9 mouse cellular contexts compared by ENCODE assay signal in the genomic region with DNA sequence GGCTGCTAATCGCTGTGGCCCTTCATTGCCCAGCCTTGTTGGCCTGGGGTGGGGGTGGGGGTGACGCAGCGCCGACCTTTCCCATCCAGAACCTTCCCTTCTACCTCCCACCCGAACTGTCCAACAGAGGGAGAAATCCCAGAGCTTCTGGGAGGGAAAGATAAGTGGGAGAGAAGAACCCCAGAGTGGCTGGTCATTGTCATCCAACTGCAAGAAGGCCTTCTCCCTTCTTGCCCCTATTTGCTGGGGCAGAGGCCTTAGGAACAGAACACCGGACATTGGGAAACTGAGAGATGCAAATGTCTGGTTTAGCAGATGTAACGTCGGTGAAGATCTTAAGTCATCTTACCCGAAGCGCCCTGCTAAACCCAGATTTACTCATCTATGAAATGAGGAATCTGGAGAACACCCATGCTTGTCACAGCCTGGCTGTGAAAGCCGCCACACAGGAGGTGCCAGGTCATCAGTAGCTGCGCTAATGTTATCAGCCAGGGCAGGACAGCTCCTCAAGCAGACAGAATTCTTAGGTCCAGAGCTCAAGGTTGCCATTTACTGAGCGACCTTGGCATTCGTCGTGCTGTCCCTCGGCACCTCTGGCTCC. TPM values are rescaled to one million over a fixed set of nuclear protein-coding genes. Genes with fewer than 3 reads are reported as not detected.
DNase-seq lines count a peak whose midpoint lies in the region; ATAC-seq lines count a peak whose summit lies in the region.
"Had no signal": no experiment of that assay in that cellular context is flagged by ENCODE, and none has a peak within 500 bp of the region (broad histone marks: within the 10 kb centered on the region; RNA-seq: fewer than 3 reads in every experiment).

No protein-coding gene starts in this region.

- H3K9me3 ChIP-seq in kidney, embryonic 16.5 days (ENCODE audit: low read length): no peaks in the 10 kb centered on the region
- H3K9me3 ChIP-seq in embryonic facial prominence, embryonic 12.5 days: no peaks in the 10 kb centered on the region
- H3K9me3 ChIP-seq in intestine, embryonic 16.5 days (ENCODE audit: control insufficient read depth, low read length): no peaks in the 10 kb centered on the region
- no peaks in the 10 kb centered on the region for H3K9me3 ChIP-seq in neural tube, embryonic 13.5 days

- 36% methylated on average over 16 of the region's 16 CpGs for WGBS in kidney, embryonic 16.5 days
- WGBS in embryonic facial prominence, embryonic 12.5 days: 28% methylated on average over 16 of the region's 16 CpGs
- WGBS in intestine, embryonic 16.5 days: 42% methylated on average over 16 of the region's 16 CpGs
- WGBS in neural tube, embryonic 13.5 days: 22% methylated on average over 16 of the region's 16 CpGs

- no peak for ATAC-seq in kidney, embryonic 16.5 days (ENCODE audit: low FRiP score, low TSS enrichment)
- no peak for ATAC-seq in embryonic facial prominence, embryonic 12.5 days (ENCODE audit: insufficient number of reproducible peaks, insufficient read depth, low FRiP score, low TSS enrichment)
- no peak for ATAC-seq in intestine, embryonic 16.5 days
- ATAC-seq in neural tube, embryonic 13.5 days (ENCODE audit: low read depth): no peak

- H3K4me3 ChIP-seq in kidney, embryonic 16.5 days (ENCODE audit: low read length): peak overlapping the region; percentile 64
- peak overlapping the region; percentile 66 for H3K4me3 ChIP-seq in embryonic facial prominence, embryonic 12.5 days
- peak overlapping the region; percentile 65 for H3K4me3 ChIP-seq in intestine, embryonic 16.5 days (ENCODE audit: low read length)
- peak overlapping the region; percentile 56 for H3K4me3 ChIP-seq in neural tube, embryonic 13.5 days

- DNase-seq in kidney, adult 18-20 months: no peak
- no peak for DNase-seq in layer of hippocampus, adult 18-20 months (ENCODE audit: low spot score in 2 of 2)
- no peak for DNase-seq in gastrocnemius, postnatal 25 days
- DNase-seq in thymus, postnatal 0 days (ENCODE audit: low spot score): no peak

- H3K36me3 ChIP-seq in kidney, embryonic 16.5 days (ENCODE audit: insufficient read depth, low read length): no peaks in the 10 kb centered on the region
- H3K36me3 ChIP-seq in embryonic facial prominence, embryonic 12.5 days: no peaks in the 10 kb centered on the region
- no peaks in the 10 kb centered on the region for H3K36me3 ChIP-seq in intestine, embryonic 16.5 days (ENCODE audit: control insufficient read depth, insufficient read depth, low read length)
- H3K36me3 ChIP-seq in neural tube, embryonic 13.5 days: no peaks in the 10 kb centered on the region

- H3K9ac ChIP-seq in kidney, embryonic 16.5 days (replicated peaks; ENCODE audit: low read length): peak overlapping the region; percentile 73
- no peak overlapping the region for H3K9ac ChIP-seq in embryonic facial prominence, embryonic 12.5 days
- H3K9ac ChIP-seq in intestine, embryonic 16.5 days (ENCODE audit: low read depth, low read length): peak overlapping the region; percentile 71
- H3K9ac ChIP-seq in neural tube, embryonic 13.5 days: peak overlapping the region; percentile 69

- H3K27ac ChIP-seq in kidney, embryonic 16.5 days (ENCODE audit: low read length): peak overlapping the region; percentile 88; the same call in 1 of the 2 replicates
- peak overlapping the region; percentile 79; the same call in 1 of the 2 replicates for H3K27ac ChIP-seq in embryonic facial prominence, embryonic 12.5 days
- peak overlapping the region; percentile 6; the same call in 1 of the 2 replicates for H3K27ac ChIP-seq in intestine, embryonic 16.5 days (ENCODE audit: low read length)
- H3K27ac ChIP-seq in neural tube, embryonic 13.5 days (replicated peaks): peak overlapping the region; percentile 57; the same call in 1 of the 2 replicates

- H3K27me3 ChIP-seq in kidney, embryonic 16.5 days (ENCODE audit: insufficient read depth, low read length): peaks cover 18% of the 10 kb centered on the region
- H3K27me3 ChIP-seq in embryonic facial prominence, embryonic 12.5 days: peaks cover 30% of the 10 kb centered on the region
- peaks cover 30% of the 10 kb centered on the region for H3K27me3 ChIP-seq in intestine, embryonic 16.5 days (replicated peaks; ENCODE audit: control insufficient read depth, insufficient read depth, low read length)
- peaks cover 96% of the 10 kb centered on the region for H3K27me3 ChIP-seq in neural tube, embryonic 13.5 days

- H3K4me2 ChIP-seq in kidney, embryonic 16.5 days (replicated peaks; ENCODE audit: low read depth, low read length): peak overlapping the region; percentile 98
- H3K4me2 ChIP-seq in embryonic facial prominence, embryonic 12.5 days (replicated peaks): peak overlapping the region; percentile 99
- H3K4me2 ChIP-seq in intestine, embryonic 16.5 days (ENCODE audit: low read depth, low read length): peak overlapping the region; percentile 98
- H3K4me2 ChIP-seq in neural tube, embryonic 13.5 days: peak overlapping the region; percentile 100

- H3K4me1 ChIP-seq in kidney, embryonic 16.5 days (ENCODE audit: insufficient read depth, low read length): peaks cover 37% of the 10 kb centered on the region
- H3K4me1 ChIP-seq in embryonic facial prominence, embryonic 12.5 days: peaks cover 41% of the 10 kb centered on the region
- H3K4me1 ChIP-seq in intestine, embryonic 16.5 days (ENCODE audit: control insufficient read depth, insufficient read depth, low read length): peaks cover 39% of the 10 kb centered on the region
- H3K4me1 ChIP-seq in neural tube, embryonic 13.5 days (replicated peaks): peaks cover 55% of the 10 kb centered on the region

RNA-seq across cellular contexts. Expression of gene Atoh8, which starts 0.5 kb away (rescaled TPM):
- 24.2 and 25.3 TPM in 2 replicates for polyA plus RNA-seq in kidney, embryonic 16.5 days (2015; fragmentation: Nextera tagmentation; extraction: Ambion mirVana)
- polyA plus RNA-seq in embryonic facial prominence, embryonic 12.5 days (2016; fragmentation: Nextera tagmentation; extraction: Ambion mirVana): 16.4 and 18.6 TPM in 2 replicates
- 9.3 and 9.6 TPM in 2 replicates for polyA plus RNA-seq in intestine, embryonic 16.5 days (2015; fragmentation: Nextera tagmentation; extraction: Ambion mirVana)
- 3.9 and 4.7 TPM in 2 replicates for polyA plus RNA-seq in neural tube, embryonic 13.5 days (2015; fragmentation: Nextera tagmentation; extraction: Ambion mirVana)
- total RNA-seq in layer of hippocampus, adult 18-20 months (2021): 1 to 10 TPM; 3.2 to 3.4 TPM
- 1 to 10 TPM; 4.5 to 7.8 TPM for total RNA-seq in gastrocnemius, postnatal 25 days (2021)
- 2.1 and 3.9 TPM in 2 replicates for polyA plus RNA-seq in thymus, postnatal 0 days (2015; fragmentation: Nextera tagmentation; extraction: Ambion mirVana)
- total RNA-seq: hematopoietic stem cell, adult 5-6 weeks had no signal

Comparison
In these comparisons a context has a peak if more than half of its experiments do, and no peak if none do; other contexts are left out.
1. H3K27ac ChIP-seq: peak in every context shown above with its lines; median percentile 88 in kidney, embryonic 16.5 days; 79 in embryonic facial prominence, embryonic 12.5 days; 57 in neural tube, embryonic 13.5 days; 6 in intestine, embryonic 16.5 days.